Mouse (Mus musculus) ES-E14 (cell line): ENCODE results near the gene Olfr594.

Source experiments
- HCFC1 ChIP-seq: IDR thresholded peaks from 2 replicates; pipeline ENCODE4 v1.6.1; 2012; ENCODE audit warnings: low read length, inconsistent platforms, borderline replicate concordance; ENCODE audit not compliant: insufficient read depth
- MAFK ChIP-seq: IDR thresholded peaks from 2 replicates; pipeline ENCODE4 v1.6.1; 2014; ENCODE audit warnings: mild to moderate bottlenecking, low read depth, low read length, inconsistent platforms; ENCODE audit not compliant: insufficient read depth
- ZC3H11A ChIP-seq: IDR thresholded peaks from 2 replicates; pipeline ENCODE4 v1.6.1; 2012; ENCODE audit warnings: low read depth, mild to moderate bottlenecking, inconsistent platforms, low read length, borderline replicate concordance
- ZNF384 ChIP-seq: IDR thresholded peaks from 2 replicates; pipeline ENCODE4 v1.6.1; 2012; ENCODE audit warnings: low read depth, low read length, inconsistent platforms

DNA sequence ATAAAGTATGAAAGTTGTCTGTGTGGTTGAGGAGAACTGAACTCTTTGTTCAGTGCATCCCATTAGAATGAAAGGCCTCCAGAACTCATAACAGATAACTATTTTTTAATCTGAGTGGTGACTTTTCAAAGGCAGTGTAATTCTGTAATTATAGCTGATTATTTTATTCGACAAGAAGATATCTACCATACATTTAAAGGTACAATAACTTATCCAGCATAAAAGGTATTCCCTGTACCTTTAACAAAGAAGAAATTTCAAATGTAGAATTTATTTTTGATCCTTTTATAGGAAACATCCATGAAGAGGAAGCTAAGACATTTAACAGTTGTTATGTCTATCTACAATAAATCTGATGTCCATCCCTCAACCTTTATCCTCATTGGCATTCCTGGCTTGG lies 5.2 kb upstream of the Olfr594 start, which contains the start of gene Olfr593:
- TF ChIP-seq ZNF384 (no peak), MAFK (no peak), HCFC1 (no peak), ZC3H11A (no peak)
